In genomic region chr9:108262494-108263049, GRCm38 (mm10) we compare ENCODE assay signal across 8 mouse cellular contexts. TPM values are rescaled to one million over a fixed set of nuclear protein-coding genes. Genes with fewer than 3 reads are reported as not detected.
DNase-seq lines count a peak whose midpoint lies in the region; ATAC-seq and TF ChIP-seq lines count a peak whose summit lies in the region.

No protein-coding gene starts in this region.

- no peaks in the 10 kb centered on the region for H3K9me3 ChIP-seq in forebrain, embryonic 13.5 days (replicated peaks)
- no peaks in the 10 kb centered on the region for H3K9me3 ChIP-seq in intestine, embryonic 15.5 days
- H3K9me3 ChIP-seq in midbrain, embryonic 14.5 days (ENCODE audit: control insufficient read depth, low read length), result no peaks in the 10 kb centered on the region

- intact Hi-C loops in left cerebral cortex, adult 2 months (cut with DNase I), result no loop called here

- no peak for TF ChIP-seq CTCF in left cerebral cortex, adult 2 months (IDR thresholded peaks at IDR 0.05)

- no peaks in the 10 kb centered on the region for H3K36me3 ChIP-seq in forebrain, embryonic 13.5 days (ENCODE audit: poor library complexity, severe bottlenecking)
- H3K36me3 ChIP-seq in intestine, embryonic 15.5 days, result no peaks in the 10 kb centered on the region
- no peaks in the 10 kb centered on the region for H3K36me3 ChIP-seq in midbrain, embryonic 14.5 days (ENCODE audit: control insufficient read depth, insufficient read depth, low read length)

- H3K4me1 ChIP-seq in forebrain, embryonic 13.5 days, result peaks cover 24% of the 10 kb centered on the region
- peaks cover 25% of the 10 kb centered on the region for H3K4me1 ChIP-seq in intestine, embryonic 15.5 days (replicated peaks)
- H3K4me1 ChIP-seq in midbrain, embryonic 14.5 days (ENCODE audit: control insufficient read depth, insufficient read depth, low read length), result peaks cover 17% of the 10 kb centered on the region

- ATAC-seq in forebrain, embryonic 13.5 days, result no peak
- ATAC-seq in intestine, embryonic 15.5 days, result no peak
- ATAC-seq in midbrain, embryonic 14.5 days (ENCODE audit: low FRiP score, low TSS enrichment), result no peak
- no peak for ATAC-seq in megakaryocyte progenitor cell, adult 5-6 weeks (replicated peaks; ENCODE audit: poor library complexity)

- no peaks in the 10 kb centered on the region for H3K27me3 ChIP-seq in forebrain, embryonic 13.5 days
- H3K27me3 ChIP-seq in intestine, embryonic 15.5 days (replicated peaks), result no peaks in the 10 kb centered on the region
- H3K27me3 ChIP-seq in midbrain, embryonic 14.5 days (ENCODE audit: control insufficient read depth, insufficient read depth, low read length), result no peaks in the 10 kb centered on the region

- 41% methylated on average over 11 of the region's 11 CpGs for WGBS in forebrain, embryonic 13.5 days
- WGBS in intestine, embryonic 15.5 days, result 31% methylated on average over 11 of the region's 11 CpGs
- WGBS in midbrain, embryonic 14.5 days, result 46% methylated on average over 11 of the region's 11 CpGs

- H3K9ac ChIP-seq in forebrain, embryonic 13.5 days, result peak overlapping the region; percentile 89
- H3K9ac ChIP-seq in intestine, embryonic 15.5 days, result peak overlapping the region; percentile 84
- peak overlapping the region; percentile 92 for H3K9ac ChIP-seq in midbrain, embryonic 14.5 days (replicated peaks; ENCODE audit: low read length)

- no peak for DNase-seq in left cerebral cortex, adult 2 months (ENCODE audit: extremely low spot score in 1 of 2, low spot score in 2 of 2)
- DNase-seq in left cerebral cortex, adult 8-10 months (ENCODE audit: low spot score in 2 of 2), result no peak
- DNase-seq in midbrain, embryonic 14.5 days, result peak; percentile 5
- no peak for DNase-seq in embryo, embryonic 9.5 days (ENCODE audit: extremely low spot score)
- no peak for DNase-seq in frontal cortex, postnatal 25 days (ENCODE audit: low spot score in 2 of 2)

- H3K4me2 ChIP-seq in forebrain, embryonic 13.5 days, result peak overlapping the region; percentile 83
- H3K4me2 ChIP-seq in intestine, embryonic 15.5 days (replicated peaks), result peak overlapping the region; percentile 82
- peak overlapping the region; percentile 76 for H3K4me2 ChIP-seq in midbrain, embryonic 14.5 days (ENCODE audit: low read length)

- H3K27ac ChIP-seq in left cerebral cortex, adult 2 months, result peak overlapping the region; percentile 94
- no peak overlapping the region for H3K27ac ChIP-seq in forebrain, embryonic 13.5 days
- peak overlapping the region; percentile 93 for H3K27ac ChIP-seq in intestine, embryonic 15.5 days
- no peak overlapping the region; the same call in 1 of the 2 replicates for H3K27ac ChIP-seq in midbrain, embryonic 14.5 days (replicated peaks; ENCODE audit: low read depth, low read length)

- H3K4me3 ChIP-seq in left cerebral cortex, adult 2 months, result peak overlapping the region; percentile 98
- H3K4me3 ChIP-seq in forebrain, embryonic 13.5 days, result peak overlapping the region; percentile 98
- H3K4me3 ChIP-seq in intestine, embryonic 15.5 days (replicated peaks), result peak overlapping the region; percentile 95
- H3K4me3 ChIP-seq in midbrain, embryonic 14.5 days (replicated peaks; ENCODE audit: low read depth, low read length), result peak overlapping the region; percentile 98

RNA-seq across cellular contexts. Expression of gene Dag1, which starts 1.2 kb away (rescaled TPM):
- total RNA-seq in left cerebral cortex, adult 2 months (2021), result 10 to 100 TPM; 77.4 to 77.5 TPM
- total RNA-seq in left cerebral cortex, adult 8-10 months (2022), result 10 to 100 TPM; 73.1 to 79.5 (median 76.8) TPM
- polyA plus RNA-seq in forebrain, embryonic 13.5 days (2015; fragmentation: Nextera tagmentation; extraction: Ambion mirVana), result 40.8 and 45.4 TPM in 2 replicates
- polyA plus RNA-seq in intestine, embryonic 15.5 days (2015; fragmentation: Nextera tagmentation; extraction: Ambion mirVana), result 72.9 and 75.1 TPM in 2 replicates
- polyA plus RNA-seq in midbrain, embryonic 14.5 days (2014; fragmentation: Nextera tagmentation; extraction: Ambion mirVana), result 49.3 and 64.2 TPM in 2 replicates
- total RNA-seq in megakaryocyte progenitor cell, adult 5-6 weeks (2015), result 16.1 and 16.5 TPM in 2 replicates
- total RNA-seq in megakaryocyte progenitor cell, adult 5-6 weeks (2017), result 3.8 and 4.7 TPM in 2 replicates

RNA-seq across cellular contexts. Expression of gene Nicn1, which starts 27.7 kb away (rescaled TPM):
- total RNA-seq in left cerebral cortex, adult 2 months (2021), result 100 to 1,000 TPM; 122 to 130 TPM
- total RNA-seq in left cerebral cortex, adult 8-10 months (2022), result 100 to 1,000 TPM; 133 to 145 (median 139) TPM
- polyA plus RNA-seq in forebrain, embryonic 13.5 days (2015; fragmentation: Nextera tagmentation; extraction: Ambion mirVana), result 94.9 and 95.4 TPM in 2 replicates
- polyA plus RNA-seq in intestine, embryonic 15.5 days (2015; fragmentation: Nextera tagmentation; extraction: Ambion mirVana), result 28.9 and 29.5 TPM in 2 replicates
- polyA plus RNA-seq in midbrain, embryonic 14.5 days (2014; fragmentation: Nextera tagmentation; extraction: Ambion mirVana), result 138 and 157 TPM in 2 replicates
- total RNA-seq in megakaryocyte progenitor cell, adult 5-6 weeks (2015), result 9.0 and 10.5 TPM in 2 replicates
- 3.2 and 4.7 TPM in 2 replicates for total RNA-seq in megakaryocyte progenitor cell, adult 5-6 weeks (2017)

RNA-seq across cellular contexts. Expression of gene Amt, which starts 34.1 kb away (rescaled TPM):
- total RNA-seq in left cerebral cortex, adult 2 months (2021), result 10 to 100 TPM; 32.1 to 38.0 TPM
- total RNA-seq in left cerebral cortex, adult 8-10 months (2022), result 10 to 100 TPM; 26.3 to 32.2 (median 28.2) TPM
- polyA plus RNA-seq in forebrain, embryonic 13.5 days (2015; fragmentation: Nextera tagmentation; extraction: Ambion mirVana), result 25.3 and 26.7 TPM in 2 replicates
- polyA plus RNA-seq in intestine, embryonic 15.5 days (2015; fragmentation: Nextera tagmentation; extraction: Ambion mirVana), result 20.9 and 23.2 TPM in 2 replicates
- polyA plus RNA-seq in midbrain, embryonic 14.5 days (2014; fragmentation: Nextera tagmentation; extraction: Ambion mirVana), result 23.2 and 23.5 TPM in 2 replicates
- total RNA-seq in megakaryocyte progenitor cell, adult 5-6 weeks (2015), result 0.37 and 0.85 TPM in 2 replicates
- 1.1 and 1.2 TPM in 2 replicates for total RNA-seq in megakaryocyte progenitor cell, adult 5-6 weeks (2017)

RNA-seq across cellular contexts. Expression of gene Rhoa, which starts 43.4 kb away (rescaled TPM):
- total RNA-seq in left cerebral cortex, adult 2 months (2021), result 100 to 1,000 TPM; 154 to 159 TPM
- 100 to 1,000 TPM; 164 to 176 (median 168) TPM for total RNA-seq in left cerebral cortex, adult 8-10 months (2022)
- 317 and 330 TPM in 2 replicates for polyA plus RNA-seq in forebrain, embryonic 13.5 days (2015; fragmentation: Nextera tagmentation; extraction: Ambion mirVana)
- polyA plus RNA-seq in intestine, embryonic 15.5 days (2015; fragmentation: Nextera tagmentation; extraction: Ambion mirVana), result 422 and 453 TPM in 2 replicates
- 217 and 224 TPM in 2 replicates for polyA plus RNA-seq in midbrain, embryonic 14.5 days (2014; fragmentation: Nextera tagmentation; extraction: Ambion mirVana)
- total RNA-seq in megakaryocyte progenitor cell, adult 5-6 weeks (2015), result 261 and 298 TPM in 2 replicates
- 265 and 283 TPM in 2 replicates for total RNA-seq in megakaryocyte progenitor cell, adult 5-6 weeks (2017)

RNA-seq across cellular contexts. Expression of gene Tcta, which starts 43.4 kb away (rescaled TPM):
- 10 to 100 TPM; 29.3 to 35.4 TPM for total RNA-seq in left cerebral cortex, adult 2 months (2021)
- 10 to 100 TPM; 37.0 to 40.4 (median 39.4) TPM for total RNA-seq in left cerebral cortex, adult 8-10 months (2022)
- 30.9 and 38.1 TPM in 2 replicates for polyA plus RNA-seq in forebrain, embryonic 13.5 days (2015; fragmentation: Nextera tagmentation; extraction: Ambion mirVana)
- polyA plus RNA-seq in intestine, embryonic 15.5 days (2015; fragmentation: Nextera tagmentation; extraction: Ambion mirVana), result 34.1 and 37.1 TPM in 2 replicates
- polyA plus RNA-seq in midbrain, embryonic 14.5 days (2014; fragmentation: Nextera tagmentation; extraction: Ambion mirVana), result 52.3 and 56.3 TPM in 2 replicates
- 12.8 and 13.2 TPM in 2 replicates for total RNA-seq in megakaryocyte progenitor cell, adult 5-6 weeks (2015)
- 4.1 and 8.7 TPM in 2 replicates for total RNA-seq in megakaryocyte progenitor cell, adult 5-6 weeks (2017)

Comparison
In these comparisons a context has a peak if more than half of its experiments do, and no peak if none do; other contexts are left out.
1. H3K27ac ChIP-seq: peak in left cerebral cortex, adult 2 months (single experiment) and intestine, embryonic 15.5 days (single experiment); none in forebrain, embryonic 13.5 days (single experiment) and midbrain, embryonic 14.5 days (single experiment).
2. RNA of gene Dag1, which starts 1.2 kb away (total RNA-seq): 77.4 to 77.5 TPM in left cerebral cortex, adult 2 months and 73.1 to 79.5 TPM in left cerebral cortex, adult 8-10 months; 3.8 to 16.5 TPM in megakaryocyte progenitor cell, adult 5-6 weeks; every median in the first group is over 4 times any median in the second.
3. RNA of gene Nicn1, which starts 27.7 kb away (total RNA-seq): 133 to 145 TPM in left cerebral cortex, adult 8-10 months and 122 to 130 TPM in left cerebral cortex, adult 2 months; 3.2 to 10.5 TPM in megakaryocyte progenitor cell, adult 5-6 weeks; every median in the first group is over 10 times any median in the second.
4. RNA of gene Amt, which starts 34.1 kb away (total RNA-seq): 32.1 to 38.0 TPM in left cerebral cortex, adult 2 months and 26.3 to 32.2 TPM in left cerebral cortex, adult 8-10 months; 0.37 to 1.2 TPM in megakaryocyte progenitor cell, adult 5-6 weeks; every median in the first group is over 10 times any median in the second.
5. Peak in every context shown above with its lines, with median percentiles within 50 percentile points of each other: H3K4me3 ChIP-seq, H3K4me2 ChIP-seq and H3K9ac ChIP-seq.